Mouse (Mus musculus) midbrain, embryonic 14.5 days (tissue): Measurements from ENCODE around the gene Ccdc180. TPM values are rescaled to one million over a fixed set of nuclear protein-coding genes. Genes with fewer than 3 reads are reported as not detected.

Experiments used
- ATAC-seq: fragments of 200-750 bp; cut with Nextera tagmentation; 2 replicates; pipeline ENCODE4 v1.8.0; 2017; ENCODE audit warnings: moderate number of reproducible peaks, moderate library complexity; ENCODE audit not compliant: low FRiP score, low TSS enrichment
- DNase-seq: peaks from one replicate; pipeline ENCODE4 v3.0.0-alpha.2; 2015
- H3K27ac ChIP-seq: fragments of 300-500 bp; sonication (generic); replicated peaks from 2 replicates; pipeline ENCODE4 v1.5.1; 2014; ENCODE audit warnings: mild to moderate bottlenecking, low read depth, low read length, moderate library complexity
- H3K27me3 ChIP-seq: fragments of 300-500 bp; sonication (generic); 2 replicates; pipeline ENCODE4 v1.6.1; 2014; ENCODE audit warnings: low read length, control low read depth, mixed read lengths; ENCODE audit not compliant: control insufficient read depth, insufficient read depth
- H3K36me3 ChIP-seq: fragments of 300-500 bp; sonication (generic); 2 replicates; pipeline ENCODE4 v1.6.1; 2014; ENCODE audit warnings: low read length, control low read depth; ENCODE audit not compliant: control insufficient read depth, insufficient read depth
- H3K4me1 ChIP-seq: fragments of 300-500 bp; sonication (generic); 2 replicates; pipeline ENCODE4 v1.6.1; 2014; ENCODE audit warnings: mild to moderate bottlenecking, antibody characterized with exemption, low read length, control low read depth; ENCODE audit not compliant: control insufficient read depth, insufficient read depth
- H3K4me2 ChIP-seq: fragments of 300-500 bp; sonication (generic); 2 replicates; pipeline ENCODE4 v1.6.1; 2014; ENCODE audit warnings: mild to moderate bottlenecking, low read length, moderate library complexity
- H3K4me3 ChIP-seq: fragments of 300-500 bp; sonication (generic); replicated peaks from 2 replicates; pipeline ENCODE4 v1.5.1; 2014; ENCODE audit warnings: low read depth, low read length
- H3K9ac ChIP-seq: fragments of 300-500 bp; sonication (generic); replicated peaks from 2 replicates; pipeline ENCODE4 v1.6.1; 2014; ENCODE audit warnings: mild to moderate bottlenecking, low read length, moderate library complexity
- H3K9me3 ChIP-seq: fragments of 300-500 bp; sonication (generic); 2 replicates; pipeline ENCODE4 v1.6.1; 2016; ENCODE audit warnings: low read length, control low read depth, mixed read lengths; ENCODE audit not compliant: control insufficient read depth
- WGBS: fragments of 180-500 bp; shearing (Covaris S2); extraction: QIAGEN DNeasy Blood & Tissue Kit; methylation state at CpG from one replicate; pipeline ENCODE4 v1.1.7; 2014; 5-methylcytosine and 5-hydroxymethylcytosine counted together
- polyA plus RNA-seq: library from polyadenylated mRNA; unstranded; fragments of >200 nt; fragmentation: Nextera tagmentation; extraction: Ambion mirVana; gene quantifications from 2 replicates; pipeline ENCODE4 v1.2.1, GENCODE M21; 2014

The Ccdc180 gene
- polyA plus RNA-seq = 0.07 and 0.14 TPM in 2 replicates

GRCm38 (mm10) chr4:45890066-45890761 lies at the start of gene Ccdc180:
Gene Ccdc180 (plus strand): TSS chr4:45890303.
- H3K9ac ChIP-seq = no peak within 1 kb of the TSS; the same call in 1 of the 2 replicates
- H3K4me1 ChIP-seq = peaks cover 7% of the 10 kb centered on the region
- H3K36me3 ChIP-seq = no peaks in the 10 kb centered on the region
- 6% methylated on average over 19 of the region's 19 CpGs for WGBS
- H3K27me3 ChIP-seq = no peaks in the 10 kb centered on the region
- H3K4me3 ChIP-seq = no peak within 1 kb of the TSS
- H3K27ac ChIP-seq = no peak within 1 kb of the TSS
- no peaks in the 10 kb centered on the region for H3K9me3 ChIP-seq
- DNase-seq (peak; percentile 82), ATAC-seq (no peak)
- peak within 1 kb of the TSS; percentile 34 for H3K4me2 ChIP-seq

DNA sequence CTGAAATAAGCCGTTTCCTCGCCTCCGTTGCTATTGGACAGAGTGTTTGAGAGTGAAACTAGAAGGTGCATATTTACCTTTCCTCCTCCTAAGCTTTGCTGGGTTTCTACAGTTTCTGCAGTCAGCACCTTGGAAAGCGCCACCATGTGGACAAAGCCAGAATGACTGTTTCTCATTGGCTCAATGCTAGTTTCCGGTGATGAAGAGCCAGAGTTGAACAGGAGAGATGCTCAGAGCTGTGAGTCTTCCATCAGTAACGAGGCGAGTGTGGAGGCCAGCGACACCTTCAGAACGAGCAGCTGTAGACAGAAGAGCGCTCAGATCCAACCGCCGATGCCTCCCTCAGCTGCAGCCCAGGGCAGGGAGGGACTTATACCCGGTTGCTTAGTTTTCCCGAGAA lies 45.7 kb upstream of the Ccdc180 start:
- H3K9me3 ChIP-seq = no peaks in the 10 kb centered on the region
- 43% methylated on average over 14 of the region's 14 CpGs for WGBS
- H3K4me1 ChIP-seq = no peaks in the 10 kb centered on the region
- H3K4me2 ChIP-seq = 0 out of 2 replicates have a peak overlapping the region, but pooled peaks have one; percentile 11
- DNase-seq (peak; percentile 84), ATAC-seq (no peak)
- no peaks in the 10 kb centered on the region for H3K27me3 ChIP-seq
- no peak overlapping the region for H3K9ac ChIP-seq
- no peaks in the 10 kb centered on the region for H3K36me3 ChIP-seq
- no peak overlapping the region for H3K27ac ChIP-seq
- no peak overlapping the region for H3K4me3 ChIP-seq

DNA sequence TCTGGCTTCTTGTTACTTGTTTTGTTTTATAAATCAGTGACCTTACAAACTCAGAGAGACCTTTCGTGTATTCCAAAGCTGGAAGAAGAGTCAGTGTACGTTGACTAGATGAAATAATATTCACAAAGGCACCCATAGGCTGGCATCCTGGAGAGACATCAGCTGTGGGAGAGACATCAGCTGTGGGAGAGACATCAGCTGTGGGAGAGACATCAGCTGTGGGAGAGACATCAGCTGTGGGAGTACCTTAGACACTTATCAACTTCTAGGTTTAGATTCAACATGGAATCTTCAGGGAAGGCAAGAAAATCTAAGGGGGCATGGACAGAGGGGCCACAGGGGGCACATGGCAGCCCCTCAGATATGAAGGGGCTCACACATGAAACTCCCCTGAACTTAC lies 43.8 kb upstream of the Ccdc180 start:
- H3K36me3 ChIP-seq = no peaks in the 10 kb centered on the region
- H3K27me3 ChIP-seq = no peaks in the 10 kb centered on the region
- no peaks in the 10 kb centered on the region for H3K9me3 ChIP-seq
- H3K9ac ChIP-seq = no peak overlapping the region
- no peak overlapping the region for H3K4me3 ChIP-seq
- no peak for DNase-seq
- WGBS = 95% methylated on average over 2 of the region's 2 CpGs
- H3K27ac ChIP-seq = no peak overlapping the region
- no peaks in the 10 kb centered on the region for H3K4me1 ChIP-seq
- ATAC-seq = no peak
- no peak overlapping the region for H3K4me2 ChIP-seq

DNA sequence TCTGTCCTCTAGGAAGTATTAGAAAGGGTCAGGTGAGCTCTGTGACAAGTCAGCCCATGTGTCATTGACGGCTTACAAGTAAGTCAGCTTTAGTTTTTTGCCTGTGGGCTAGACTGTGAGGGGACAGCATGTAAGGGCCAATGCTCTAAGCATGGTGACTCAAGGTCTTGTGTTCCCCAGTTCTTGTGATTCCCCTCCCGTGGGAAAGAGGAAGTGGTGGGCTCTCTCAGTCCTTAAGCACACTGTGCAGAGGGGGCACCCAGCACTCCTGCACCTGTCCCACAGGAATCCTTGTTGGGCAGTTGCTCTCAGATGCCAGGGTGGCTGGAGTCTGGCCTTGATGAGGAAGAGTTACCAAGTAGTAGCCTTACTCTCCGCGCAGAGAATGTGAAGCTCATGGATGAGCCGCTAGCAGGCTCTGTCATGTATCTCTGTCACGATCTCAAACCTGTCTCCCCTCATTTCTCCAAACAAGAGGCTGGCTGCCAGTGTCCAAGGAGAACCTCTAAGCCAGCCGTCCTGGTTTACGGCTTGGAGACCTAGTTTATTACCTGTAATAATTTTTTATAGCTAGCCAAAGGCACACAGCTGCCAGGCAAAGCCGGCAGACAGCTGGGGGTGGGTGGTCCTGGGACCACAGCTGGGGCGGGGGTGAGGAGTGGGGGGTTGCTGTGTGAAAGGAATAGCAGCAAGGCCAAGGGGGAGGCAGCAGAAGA lies 41.8 kb upstream of the Ccdc180 start, which contains the start of gene Stra6l:
Gene Stra6l (plus strand): TSS at position 556 of the 716 bp plus-strand sequence.
- DNase-seq (no peak), ATAC-seq (no peak)
- Histone ChIP-seq H3K27me3 (no peaks in the 10 kb centered on the region), H3K4me2 (no peak within 1 kb of the TSS), H3K36me3 (no peaks in the 10 kb centered on the region), H3K9me3 (no peaks in the 10 kb centered on the region), H3K27ac (no peak within 1 kb of the TSS), H3K4me3 (no peak within 1 kb of the TSS), H3K9ac (no peak within 1 kb of the TSS), H3K4me1 (no peaks in the 10 kb centered on the region)
- 78% methylated on average over 10 of the region's 10 CpGs for WGBS

- H3K27ac ChIP-seq = no peak overlapping the region
- 42% methylated on average over 10 of the region's 10 CpGs for WGBS
Measured at GRCm38 (mm10) chr4:45848825-45849156, 41.3 kb upstream of the Ccdc180 start.

GRCm38 (mm10) chr4:45849419-45849818 lies 40.7 kb upstream of the Ccdc180 start:
- DNase-seq = no peak
- Histone ChIP-seq H3K27me3 (no peaks in the 10 kb centered on the region), H3K27ac (no peak overlapping the region), H3K9ac (no peak overlapping the region), H3K4me3 (no peak overlapping the region), H3K9me3 (no peaks in the 10 kb centered on the region), H3K4me2 (no peak overlapping the region), H3K4me1 (no peaks in the 10 kb centered on the region), H3K36me3 (no peaks in the 10 kb centered on the region)
- WGBS = 18% methylated on average over 1 of the region's 1 CpGs
- ATAC-seq = no peak

More at GRCm38 (mm10) chr4:45848825-45849156, 41.3 kb upstream of the Ccdc180 start:
- H3K9ac ChIP-seq = no peak overlapping the region
- no peaks in the 10 kb centered on the region for H3K4me1 ChIP-seq
- H3K4me3 ChIP-seq = no peak overlapping the region
- ATAC-seq (no peak), DNase-seq (no peak)
- H3K9me3 ChIP-seq = no peaks in the 10 kb centered on the region
- H3K36me3 ChIP-seq = no peaks in the 10 kb centered on the region
- no peaks in the 10 kb centered on the region for H3K27me3 ChIP-seq
- H3K4me2 ChIP-seq = no peak overlapping the region

DNA sequence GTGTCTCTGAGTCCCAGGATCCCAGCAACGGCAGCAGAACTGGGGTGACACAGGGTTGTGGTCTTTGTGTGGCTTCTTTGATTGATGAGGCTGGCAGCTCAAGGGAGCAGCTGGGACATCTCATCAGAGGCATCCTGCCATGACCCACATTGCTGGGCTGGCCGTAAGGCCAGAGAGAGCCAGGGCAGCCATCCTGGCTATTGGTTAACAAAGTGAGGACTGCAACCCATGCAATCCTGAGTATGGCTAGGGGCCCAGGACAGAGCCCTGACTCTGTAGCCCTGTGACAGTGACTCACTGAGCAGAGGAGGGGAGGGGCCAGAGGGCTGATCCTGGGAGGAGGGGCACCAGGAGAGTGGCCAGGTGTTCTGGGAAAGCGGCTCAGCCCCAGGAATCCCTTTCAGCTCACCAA lies 38.5 kb upstream of the Ccdc180 start:
- Histone ChIP-seq H3K4me2 (no peak overlapping the region), H3K4me3 (no peak overlapping the region), H3K27ac (no peak overlapping the region), H3K9ac (no peak overlapping the region), H3K4me1 (no peaks in the 10 kb centered on the region), H3K36me3 (no peaks in the 10 kb centered on the region), H3K27me3 (no peaks in the 10 kb centered on the region), H3K9me3 (no peaks in the 10 kb centered on the region)
- DNase-seq (no peak), ATAC-seq (no peak)
- 56% methylated on average over 3 of the region's 3 CpGs for WGBS

DNA sequence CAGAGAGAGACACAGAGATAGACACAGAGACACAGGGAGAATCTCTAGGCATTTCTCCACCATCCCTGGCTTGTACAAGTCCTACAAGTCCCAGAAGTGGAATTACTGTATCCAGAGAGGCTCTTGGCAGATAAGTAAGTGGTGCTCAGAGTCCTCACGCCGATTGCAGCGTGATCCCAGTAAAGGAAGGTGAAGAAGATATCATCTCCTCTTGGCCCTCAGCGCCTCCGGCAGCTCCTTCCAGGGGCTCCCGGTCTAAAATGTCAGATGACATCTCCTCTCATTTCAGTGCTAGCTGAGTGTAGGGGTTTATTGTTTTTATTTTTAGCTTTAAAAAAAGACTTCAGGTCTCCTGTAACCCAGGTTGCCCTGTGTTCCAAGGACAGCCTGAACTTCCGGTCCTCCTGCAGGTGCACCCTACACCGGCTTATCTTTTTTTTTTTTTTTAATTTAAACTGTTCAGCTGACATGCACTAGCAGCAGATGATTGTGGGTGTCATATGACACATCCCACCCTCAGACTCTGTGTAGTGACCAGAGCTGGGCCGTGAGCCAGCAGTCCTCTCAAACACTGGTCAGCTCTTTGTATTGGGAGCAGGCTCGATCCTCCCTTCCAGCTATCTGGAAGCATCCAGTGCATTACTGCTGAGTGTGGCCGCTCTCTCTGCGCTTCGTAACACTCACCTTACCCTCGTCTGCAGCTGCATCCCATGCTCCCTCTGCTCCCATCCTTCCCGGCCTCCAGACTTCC lies 36.4 kb upstream of the Ccdc180 start:
- Histone ChIP-seq H3K27me3 (no peaks in the 10 kb centered on the region), H3K4me1 (no peaks in the 10 kb centered on the region), H3K9me3 (no peaks in the 10 kb centered on the region), H3K27ac (no peak overlapping the region), H3K36me3 (no peaks in the 10 kb centered on the region), H3K4me2 (no peak overlapping the region), H3K4me3 (no peak overlapping the region), H3K9ac (no peak overlapping the region)
- DNase-seq = no peak
- WGBS = 81% methylated on average over 15 of the region's 15 CpGs
- no peak for ATAC-seq
